Mouse (Mus musculus) megakaryocyte, adult 5-6 weeks (primary cell): ENCODE measurements around the gene Zdhhc18. TPM values are rescaled to one million over a fixed set of nuclear protein-coding genes. Genes with fewer than 3 reads are reported as not detected.

ENCODE experiments used
- ATAC-seq: 2 replicates; pipeline ENCODE4 v1.8.0; 2016; ENCODE audit warnings: mild to moderate bottlenecking, inconsistent platforms; ENCODE audit not compliant: poor library complexity, severe bottlenecking
- total RNA-seq, 2 experiments: library from RNA; stranded (forward) in 1 of 2; stranded (reverse) in 1 of 2; fragments of 153-499, 151-499 nt in 1 of 2; fragments of 221-1000, 200-1000 nt in 1 of 2; gene quantifications; 2 replicates each; pipeline versions ENCODE4 v1.2.3 to v1.2.4; 2015 to 2017

The Zdhhc18 gene
- 15.0 and 29.5 TPM in 2 replicates for total RNA-seq (2015)
- total RNA-seq (2017), result 9.3 and 12.2 TPM in 2 replicates

GRCm38 (mm10) chr4:133649989-133650699 lies at the start of gene Zdhhc18:
Gene Zdhhc18, minus strand, starts transcription at chr4:133650154.
- ATAC-seq, result peak; percentile 99

GRCm38 (mm10) chr4:133695363-133695762 lies 45.4 kb upstream of the Zdhhc18 start:
- ATAC-seq, result peak; percentile 49

- no peak for ATAC-seq
These were observed 40.3 kb upstream of the Zdhhc18 start for GRCm38 (mm10) chr4:133690252-133690651.

- no peak for ATAC-seq
These were observed 38.6 kb upstream of the Zdhhc18 start for GRCm38 (mm10) chr4:133688417-133689067.

GRCm38 (mm10) chr4:133687126-133687525 lies 37.2 kb upstream of the Zdhhc18 start:
- no peak for ATAC-seq

GRCm38 (mm10) chr4:133686512-133686911 lies 36.6 kb upstream of the Zdhhc18 start:
- no peak for ATAC-seq

GRCm38 (mm10) chr4:133680206-133680786 lies 30.3 kb upstream of the Zdhhc18 start:
- peak; percentile 30; the same call in 1 of the 2 replicates for ATAC-seq

- ATAC-seq, result no peak
These were observed 29.7 kb upstream of the Zdhhc18 start for GRCm38 (mm10) chr4:133679629-133680028.

- ATAC-seq, result no peak
These were observed 27.3 kb upstream of the Zdhhc18 start for GRCm38 (mm10) chr4:133677266-133677665.

- no peak for ATAC-seq
These were observed 26.2 kb upstream of the Zdhhc18 start for GRCm38 (mm10) chr4:133676189-133676588.

- ATAC-seq, result no peak
These were observed 25.7 kb upstream of the Zdhhc18 start for GRCm38 (mm10) chr4:133675594-133676016.

- no peak for ATAC-seq
These were observed 24.4 kb upstream of the Zdhhc18 start for GRCm38 (mm10) chr4:133674331-133674695.

- ATAC-seq, result 0 out of 2 replicates have a peak, but pooled peaks have one; percentile 9
These were observed 23.8 kb upstream of the Zdhhc18 start for GRCm38 (mm10) chr4:133673666-133674330.

- peak; percentile 16 for ATAC-seq
These were observed 23.1 kb upstream of the Zdhhc18 start for GRCm38 (mm10) chr4:133672845-133673647.

GRCm38 (mm10) chr4:133671881-133672844 lies 22.2 kb upstream of the Zdhhc18 start, which contains the start of gene Pigv:
Gene Pigv, minus strand, starts transcription at chr4:133672647.
- peak; percentile 66 for ATAC-seq

GRCm38 (mm10) chr4:133671184-133671880 lies 21.4 kb upstream of the Zdhhc18 start:
- peak; percentile 25; the same call in 1 of the 2 replicates for ATAC-seq

- ATAC-seq, result no peak
These were observed 19.8 kb upstream of the Zdhhc18 start for GRCm38 (mm10) chr4:133669652-133670210.

GRCm38 (mm10) chr4:133668537-133668936 lies 18.6 kb upstream of the Zdhhc18 start:
- ATAC-seq, result no peak
